Mouse (Mus musculus): ENCODE data around the gene Rgs3. TPM values are rescaled to one million over a fixed set of nuclear protein-coding genes. Genes with fewer than 3 reads are reported as not detected.

Gene Rgs3
- total and polyA plus RNA-seq, 2 experiments, result 9.6 to 13.0 TPM

- no peak overlapping the region for H3K4me3 ChIP-seq (ENCODE audit: insufficient read depth, low read depth, low read length)
- DNase-seq (ENCODE audit: extremely low read depth, low read depth, low spot score), result no peak
- TF ChIP-seq POLR2A (IDR thresholded peaks at IDR 0.05; ENCODE audit: extremely low read depth, insufficient read depth, low read length) (no peak), CTCF (IDR thresholded peaks at IDR 0.05; ENCODE audit: low read depth, low read length) (no peak)
- peaks cover 18% of the 10 kb centered on the region for H3K4me1 ChIP-seq (ENCODE audit: control insufficient read depth, insufficient read depth, low read length)
- H3K27ac ChIP-seq (replicated peaks; ENCODE audit: insufficient read depth, low read depth, low read length), result no peak overlapping the region
- no peak overlapping the region for H3K9ac ChIP-seq (ENCODE audit: low read depth, low read length)
- 96% methylated on average over 6 of the region's 6 CpGs for WGBS
- no peaks in the 10 kb centered on the region for H3K36me3 ChIP-seq (ENCODE audit: control insufficient read depth, insufficient read depth, low read length)
- H3K79me2 ChIP-seq (ENCODE audit: control insufficient read depth, insufficient read depth, low read length), result no peaks in the 10 kb centered on the region
- no peaks in the 10 kb centered on the region for H3K27me3 ChIP-seq (ENCODE audit: control insufficient read depth, insufficient read depth, low read length)
Observed at GRCm38 (mm10) chr4:62728471-62728870, 168.8 kb downstream of the Rgs3 start.

GRCm38 (mm10) chr4:62729191-62729590 lies 169.5 kb downstream of the Rgs3 start:
- TF ChIP-seq POLR2A (IDR thresholded peaks at IDR 0.05; ENCODE audit: extremely low read depth, insufficient read depth, low read length) (no peak), CTCF (IDR thresholded peaks at IDR 0.05; ENCODE audit: low read depth, low read length) (no peak)
- no peaks in the 10 kb centered on the region for H3K36me3 ChIP-seq (ENCODE audit: control insufficient read depth, insufficient read depth, low read length)
- H3K27ac ChIP-seq (replicated peaks; ENCODE audit: insufficient read depth, low read depth, low read length), result no peak overlapping the region
- peaks cover 14% of the 10 kb centered on the region for H3K4me1 ChIP-seq (ENCODE audit: control insufficient read depth, insufficient read depth, low read length)
- no peak overlapping the region for H3K9ac ChIP-seq (ENCODE audit: low read depth, low read length)
- DNase-seq (ENCODE audit: extremely low read depth, low read depth, low spot score), result peak; percentile 43
- H3K27me3 ChIP-seq (ENCODE audit: control insufficient read depth, insufficient read depth, low read length), result no peaks in the 10 kb centered on the region
- H3K4me3 ChIP-seq (ENCODE audit: insufficient read depth, low read depth, low read length), result no peak overlapping the region
- H3K79me2 ChIP-seq (ENCODE audit: control insufficient read depth, insufficient read depth, low read length), result no peaks in the 10 kb centered on the region
- WGBS, result 42% methylated on average over 4 of the region's 4 CpGs

GRCm38 (mm10) chr4:62729941-62730340 lies 170.3 kb downstream of the Rgs3 start:
- no peak overlapping the region for H3K9ac ChIP-seq (ENCODE audit: low read depth, low read length)
- H3K79me2 ChIP-seq (ENCODE audit: control insufficient read depth, insufficient read depth, low read length), result no peaks in the 10 kb centered on the region
- H3K4me1 ChIP-seq (ENCODE audit: control insufficient read depth, insufficient read depth, low read length), result peaks cover 8% of the 10 kb centered on the region
- WGBS, result 71% methylated on average over 5 of the region's 5 CpGs
- H3K27me3 ChIP-seq (ENCODE audit: control insufficient read depth, insufficient read depth, low read length), result no peaks in the 10 kb centered on the region
- DNase-seq (ENCODE audit: extremely low read depth, low read depth, low spot score), result no peak
- no peak for TF ChIP-seq CTCF (IDR thresholded peaks at IDR 0.05; ENCODE audit: low read depth, low read length)
- H3K4me3 ChIP-seq (ENCODE audit: insufficient read depth, low read depth, low read length), result no peak overlapping the region
- H3K27ac ChIP-seq (replicated peaks; ENCODE audit: insufficient read depth, low read depth, low read length), result no peak overlapping the region
- no peaks in the 10 kb centered on the region for H3K36me3 ChIP-seq (ENCODE audit: control insufficient read depth, insufficient read depth, low read length)

GRCm38 (mm10) chr4:62730861-62731260 lies 171.2 kb downstream of the Rgs3 start:
- DNase-seq (ENCODE audit: extremely low read depth, low read depth, low spot score), result no peak
- WGBS, result 79% methylated on average over 3 of the region's 3 CpGs
- Histone ChIP-seq H3K27me3 (ENCODE audit: control insufficient read depth, insufficient read depth, low read length) (no peaks in the 10 kb centered on the region), H3K4me1 (ENCODE audit: control insufficient read depth, insufficient read depth, low read length) (peaks cover 8% of the 10 kb centered on the region), H3K4me3 (ENCODE audit: insufficient read depth, low read depth, low read length) (no peak overlapping the region), H3K9ac (ENCODE audit: low read depth, low read length) (no peak overlapping the region), H3K79me2 (ENCODE audit: control insufficient read depth, insufficient read depth, low read length) (no peaks in the 10 kb centered on the region), H3K36me3 (ENCODE audit: control insufficient read depth, insufficient read depth, low read length) (no peaks in the 10 kb centered on the region), H3K27ac (replicated peaks; ENCODE audit: insufficient read depth, low read depth, low read length) (no peak overlapping the region)
- TF ChIP-seq CTCF (IDR thresholded peaks at IDR 0.05; ENCODE audit: low read depth, low read length) (no peak), POLR2A (IDR thresholded peaks at IDR 0.05; ENCODE audit: extremely low read depth, insufficient read depth, low read length) (no peak)

- Histone ChIP-seq H3K27me3 (ENCODE audit: control insufficient read depth, insufficient read depth, low read length) (no peaks in the 10 kb centered on the region), H3K9ac (ENCODE audit: low read depth, low read length) (no peak overlapping the region), H3K27ac (replicated peaks; ENCODE audit: insufficient read depth, low read depth, low read length) (no peak overlapping the region), H3K36me3 (ENCODE audit: control insufficient read depth, insufficient read depth, low read length) (no peaks in the 10 kb centered on the region), H3K79me2 (ENCODE audit: control insufficient read depth, insufficient read depth, low read length) (no peaks in the 10 kb centered on the region), H3K4me1 (ENCODE audit: control insufficient read depth, insufficient read depth, low read length) (peaks cover 8% of the 10 kb centered on the region), H3K4me3 (ENCODE audit: insufficient read depth, low read depth, low read length) (no peak overlapping the region)
- 90% methylated on average over 6 of the region's 6 CpGs for WGBS
- no peak for TF ChIP-seq CTCF (IDR thresholded peaks at IDR 0.05; ENCODE audit: low read depth, low read length)
- no peak for TF ChIP-seq POLR2A (IDR thresholded peaks at IDR 0.05; ENCODE audit: extremely low read depth, insufficient read depth, low read length)
- DNase-seq (ENCODE audit: extremely low read depth, low read depth, low spot score), result no peak
Observed at GRCm38 (mm10) chr4:62731531-62732063, 171.9 kb downstream of the Rgs3 start.

- DNase-seq (ENCODE audit: extremely low read depth, low read depth, low spot score), result no peak
- 69% methylated on average over 7 of the region's 7 CpGs for WGBS
- H3K27ac ChIP-seq (replicated peaks; ENCODE audit: insufficient read depth, low read depth, low read length), result peak overlapping the region; percentile 28; the same call in 1 of the 2 replicates
- peaks cover 8% of the 10 kb centered on the region for H3K4me1 ChIP-seq (ENCODE audit: control insufficient read depth, insufficient read depth, low read length)
- no peaks in the 10 kb centered on the region for H3K27me3 ChIP-seq (ENCODE audit: control insufficient read depth, insufficient read depth, low read length)
- H3K4me3 ChIP-seq (ENCODE audit: insufficient read depth, low read depth, low read length), result no peak overlapping the region
- H3K79me2 ChIP-seq (ENCODE audit: control insufficient read depth, insufficient read depth, low read length), result no peaks in the 10 kb centered on the region
- H3K36me3 ChIP-seq (ENCODE audit: control insufficient read depth, insufficient read depth, low read length), result no peaks in the 10 kb centered on the region
- H3K9ac ChIP-seq (ENCODE audit: low read depth, low read length), result no peak overlapping the region
- TF ChIP-seq CTCF (IDR thresholded peaks at IDR 0.05; ENCODE audit: low read depth, low read length) (no peak), POLR2A (IDR thresholded peaks at IDR 0.05; ENCODE audit: extremely low read depth, insufficient read depth, low read length) (no peak)
Observed at GRCm38 (mm10) chr4:62732096-62732495, 172.4 kb downstream of the Rgs3 start.
